Mouse (Mus musculus): ENCODE measurements at regions not wholly inside any gene's neighbourhood (a gene's known extent, or its start where the extent isn't known, plus 50 kb on each side); places are given as distances from the start of the nearest gene placed in this dataset.
A peak's percentile ranks its signal among the peaks of the same experiment; 100 is the strongest.

- no peak for DNase-seq (ENCODE audit: low read depth, low spot score)
Observed at GRCm38 (mm10) chr19:20310653-20311052, 80.1 kb downstream of the Anxa1 start.

- DNase-seq (ENCODE audit: low read depth, low spot score) = no peak
Observed at GRCm38 (mm10) chr19:20300066-20300651, 90.6 kb downstream of the Anxa1 start.

GRCm38 (mm10) chr19:20298431-20298830, 92.3 kb downstream of the Anxa1 start:
- DNase-seq (ENCODE audit: low read depth, low spot score) = no peak

DNA sequence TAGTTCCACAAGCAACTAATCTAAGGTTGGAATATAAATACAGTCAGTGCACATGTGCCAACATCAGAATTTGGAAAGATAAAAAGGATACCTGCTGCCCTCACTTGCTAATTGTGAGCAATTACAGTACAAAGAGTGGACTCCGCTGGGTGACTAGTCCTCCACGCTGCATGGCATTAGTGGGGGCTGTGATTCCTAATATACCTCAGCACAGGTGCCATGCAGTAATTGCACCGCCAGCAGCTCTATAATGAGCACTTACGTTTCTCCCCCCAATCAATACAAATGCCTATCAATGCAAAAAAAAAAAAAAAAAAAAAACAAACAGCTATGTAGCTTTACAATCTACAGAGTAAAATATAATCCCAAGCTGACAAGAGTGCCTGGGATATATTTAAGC, 105.6 kb downstream of the Anxa1 start:
- DNase-seq (ENCODE audit: low read depth, low spot score) = no peak

DNA sequence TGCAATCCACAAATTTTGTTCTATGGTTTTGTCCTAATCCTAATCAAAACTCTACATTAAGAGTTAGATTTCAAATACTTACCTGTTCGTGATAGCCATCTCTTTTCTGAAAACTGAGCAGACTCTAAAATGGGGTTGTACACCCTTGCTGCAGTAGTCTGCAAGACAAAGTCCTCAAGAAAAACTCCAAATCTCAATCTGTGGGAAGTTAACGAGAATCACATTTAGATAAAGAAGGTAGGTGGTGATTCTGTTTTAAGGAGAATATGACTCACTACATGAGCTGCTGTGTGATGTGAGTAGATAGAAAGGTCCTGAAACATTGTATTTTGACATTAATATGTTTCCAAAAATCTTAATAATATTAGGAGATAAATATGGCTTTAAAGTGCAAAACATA, 107.6 kb downstream of the Anxa1 start:
- DNase-seq (ENCODE audit: low read depth, low spot score) = no peak

GRCm38 (mm10) chr19:20261586-20261985, 129.2 kb downstream of the Anxa1 start:
- DNase-seq (ENCODE audit: low read depth, low spot score) = no peak

DNA sequence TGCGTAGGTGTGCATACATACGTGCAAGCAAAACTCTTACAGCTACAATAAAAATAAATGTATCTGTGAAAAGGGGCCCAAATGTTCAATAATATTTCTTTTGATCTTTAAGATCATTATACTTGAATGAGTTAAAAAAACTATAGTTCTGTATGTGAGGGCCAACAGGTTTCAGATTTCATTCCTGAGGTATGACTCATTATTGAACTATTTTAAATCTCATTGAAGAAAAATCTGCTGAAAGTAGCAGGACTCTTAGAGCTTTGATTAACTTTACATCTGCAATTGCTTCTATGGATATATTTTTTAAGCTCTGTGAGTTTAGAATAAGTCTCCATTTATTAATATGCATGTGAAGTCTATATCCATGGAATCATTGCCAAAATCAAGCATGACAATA, 138.6 kb downstream of the Anxa1 start:
- no peak for DNase-seq (ENCODE audit: low read depth, low spot score)

- DNase-seq (ENCODE audit: low read depth, low spot score) = no peak
Observed at GRCm38 (mm10) chr19:20243817-20244216, 146.9 kb downstream of the Anxa1 start.

- DNase-seq (ENCODE audit: low read depth, low spot score) = no peak
Observed at GRCm38 (mm10) chr19:20241266-20241665, 149.5 kb downstream of the Anxa1 start.

- DNase-seq (ENCODE audit: low read depth, low spot score) = no peak
Observed at GRCm38 (mm10) chr19:20240471-20240870, 150.3 kb downstream of the Anxa1 start.

- no peak for DNase-seq (ENCODE audit: low read depth, low spot score)
Observed at GRCm38 (mm10) chr19:20239396-20239795, 151.3 kb downstream of the Anxa1 start.

- DNase-seq (ENCODE audit: low read depth, low spot score) = no peak
Observed at GRCm38 (mm10) chr19:20226756-20227155, 164.0 kb downstream of the Anxa1 start.

DNA sequence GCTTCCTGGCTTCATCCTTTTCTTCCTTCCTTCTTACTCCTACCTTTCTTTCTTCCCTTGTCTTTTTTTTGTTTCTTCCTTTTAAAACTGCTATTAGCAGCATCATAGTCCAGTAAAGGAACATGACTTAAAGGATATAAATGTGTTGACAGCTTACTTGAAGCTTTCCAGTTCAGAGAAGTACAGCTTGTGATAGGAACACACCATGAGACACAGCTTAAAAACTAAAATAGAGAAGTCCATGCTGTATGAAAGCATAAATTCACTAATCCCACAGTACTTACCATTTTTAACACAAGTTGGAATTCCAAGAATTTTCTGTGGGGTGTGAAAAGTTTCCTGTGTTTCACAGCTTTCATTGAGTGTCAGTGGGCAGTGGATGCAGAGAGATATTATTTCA, 173.4 kb downstream of the Anxa1 start:
- DNase-seq (ENCODE audit: low read depth, low spot score) = no peak

DNA sequence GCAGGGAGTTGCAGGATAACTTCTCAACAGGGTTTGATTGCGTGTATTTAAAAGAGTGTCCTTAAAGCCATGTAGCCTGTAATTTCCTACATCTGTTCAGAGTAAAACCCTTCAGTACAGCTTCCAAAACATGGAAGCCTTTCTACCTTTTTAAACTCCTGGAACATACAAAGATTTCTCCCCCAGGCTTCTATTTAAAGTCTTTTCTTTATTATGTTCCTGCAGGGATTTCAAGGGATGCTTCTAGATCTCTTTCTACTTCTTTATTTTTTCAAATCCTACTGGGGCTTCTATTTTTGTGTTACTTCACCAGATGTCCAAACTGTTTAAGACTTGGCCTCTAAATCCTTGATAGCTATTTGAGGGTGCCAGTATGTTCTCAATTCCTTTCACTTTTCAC, 196.2 kb downstream of the Anxa1 start:
- DNase-seq (ENCODE audit: low read depth, low spot score) = no peak

GRCm38 (mm10) chr19:20181854-20182253, 208.9 kb downstream of the Anxa1 start:
- no peak for DNase-seq (ENCODE audit: low read depth, low spot score)

GRCm38 (mm10) chr19:20161502-20161901, 229.2 kb downstream of the Anxa1 start:
- DNase-seq (ENCODE audit: low read depth, low spot score) = no peak

DNA sequence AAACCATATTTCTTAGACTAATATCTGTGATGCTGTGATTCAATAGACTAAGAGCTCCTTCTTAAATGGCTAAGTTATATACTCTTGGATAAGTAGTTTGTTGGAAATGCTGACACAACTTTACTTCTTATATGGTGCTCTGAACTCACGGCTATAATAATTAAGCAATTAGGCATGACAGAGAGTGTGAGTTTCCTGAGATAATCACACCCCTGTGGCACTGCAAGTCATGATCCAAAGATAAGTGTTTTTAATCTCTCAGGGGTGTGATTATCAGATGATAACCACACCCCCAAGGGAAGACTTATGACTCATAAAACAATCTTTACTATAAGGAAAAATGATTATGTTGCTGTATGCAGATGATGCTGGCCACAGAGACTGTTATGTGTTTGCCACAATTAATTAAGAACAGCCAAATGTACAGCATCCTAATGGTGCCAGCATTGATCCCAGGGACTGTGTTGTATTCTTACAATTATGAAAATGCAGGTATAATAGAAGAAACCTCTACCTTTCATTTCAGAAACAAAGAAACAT, 234.3 kb downstream of the Anxa1 start:
- no peak for DNase-seq (ENCODE audit: low read depth, low spot score)

GRCm38 (mm10) chr19:20139506-20139905, 251.2 kb downstream of the Anxa1 start:
- DNase-seq (ENCODE audit: low read depth, low spot score) = peak; percentile 69

DNA sequence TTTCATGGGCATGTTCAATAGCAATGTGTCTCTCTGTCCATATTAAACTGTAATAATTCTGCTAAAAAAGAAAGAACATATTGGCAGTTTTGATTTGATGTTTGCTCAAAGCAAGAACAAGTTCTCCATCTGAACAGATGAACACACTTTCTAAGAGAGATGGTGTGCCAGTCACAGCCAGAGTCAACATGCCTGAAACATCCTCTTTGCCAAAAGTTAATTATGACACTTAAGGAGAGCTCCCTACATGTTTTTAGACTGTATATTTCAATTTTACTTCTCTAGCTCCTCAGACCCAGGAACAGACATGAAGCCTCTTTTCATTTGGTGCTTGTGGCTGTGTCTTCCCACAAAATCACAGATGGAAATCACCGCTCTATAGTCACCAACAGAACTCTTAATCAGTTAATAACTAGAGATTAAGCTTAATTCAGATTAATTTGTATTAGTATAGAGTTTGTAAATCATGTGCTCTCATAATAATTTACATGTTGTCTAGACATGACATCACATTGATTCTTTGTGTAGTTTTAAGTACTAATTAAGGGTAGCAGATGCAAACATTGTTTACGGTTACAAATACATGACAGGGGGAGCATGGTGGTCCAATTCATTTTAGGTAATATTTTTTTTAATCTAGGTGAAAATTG, 267.1 kb downstream of the Anxa1 start:
- DNase-seq (ENCODE audit: low read depth, low spot score) = no peak

GRCm38 (mm10) chr19:20122475-20122874, 268.3 kb downstream of the Anxa1 start:
- no peak for DNase-seq (ENCODE audit: low read depth, low spot score)

- no peak for DNase-seq (ENCODE audit: low read depth, low spot score)
Observed at GRCm38 (mm10) chr19:20114237-20114636, 276.5 kb downstream of the Anxa1 start.
